In genomic region chr3:31152108-31152507, GRCm38 (mm10) we compare ENCODE assay signal across 17 mouse cellular contexts. TPM values are rescaled to one million over a fixed set of nuclear protein-coding genes. Genes with fewer than 3 reads are reported as not detected.
DNase-seq lines count a peak whose midpoint lies in the region; ATAC-seq and TF ChIP-seq lines count a peak whose summit lies in the region.
"Had no signal": no experiment of that assay in that cellular context is flagged by ENCODE, and none has a peak within 500 bp of the region (broad histone marks: within the 10 kb centered on the region; RNA-seq: fewer than 3 reads in every experiment).

No protein-coding gene starts in this region.

- H3K27me3 ChIP-seq in kidney, postnatal 0 days (ENCODE audit: insufficient read depth, low read length), result 0 out of 2 replicates have a peak, but pooled peaks cover 3% of the 10 kb centered on the region
- peaks cover 10% of the 10 kb centered on the region for H3K27me3 ChIP-seq in embryonic facial prominence, embryonic 14.5 days (replicated peaks; ENCODE audit: control insufficient read depth, insufficient read depth, low read length)

- 22% methylated on average over 6 of the region's 6 CpGs for WGBS in kidney, postnatal 0 days
- WGBS in embryonic facial prominence, embryonic 14.5 days, result 41% methylated on average over 6 of the region's 6 CpGs

- no peak for ATAC-seq in kidney, postnatal 0 days (replicated peaks; ENCODE audit: low FRiP score, low read depth)
- ATAC-seq in embryonic facial prominence, embryonic 14.5 days (ENCODE audit: low read depth), result peak; percentile 38; the same call in 1 of the 2 replicates
- ATAC-seq: intestine, postnatal 0 days had no signal

- H3K4me2 ChIP-seq in kidney, postnatal 0 days (ENCODE audit: low read length), result peak overlapping the region; percentile 6; the same call in 1 of the 2 replicates
- peak overlapping the region; percentile 65; the same call in 1 of the 2 replicates for H3K4me2 ChIP-seq in embryonic facial prominence, embryonic 14.5 days (ENCODE audit: low read depth, low read length)
- H3K4me2 ChIP-seq: hindbrain, embryonic 12.5 days; stomach, embryonic 15.5 days had no signal

- H3K4me3 ChIP-seq in kidney, postnatal 0 days (replicated peaks; ENCODE audit: low read depth, low read length), result no peak overlapping the region
- H3K4me3 ChIP-seq in embryonic facial prominence, embryonic 14.5 days (ENCODE audit: low read depth, low read length), result no peak overlapping the region
- H3K4me3 ChIP-seq: forebrain, embryonic 10.5 days; hindbrain, embryonic 12.5 days; limb, embryonic 13.5 days; midbrain, embryonic 10.5 days; stomach, embryonic 15.5 days had no signal

- intact Hi-C loops in gastrocnemius, postnatal 14 days (cut with DNase I; ENCODE audit: low total_unique reads), result no loop called here

- no peaks in the 10 kb centered on the region for H3K36me3 ChIP-seq in kidney, postnatal 0 days (ENCODE audit: insufficient read depth, low read length)
- H3K36me3 ChIP-seq in embryonic facial prominence, embryonic 14.5 days (ENCODE audit: control insufficient read depth, insufficient read depth, low read length), result no peaks in the 10 kb centered on the region
- H3K36me3 ChIP-seq: forebrain, embryonic 10.5 days; hindbrain, embryonic 12.5 days; limb, embryonic 13.5 days; midbrain, embryonic 10.5 days; stomach, embryonic 15.5 days had no signal

- H3K9ac ChIP-seq in kidney, postnatal 0 days (ENCODE audit: low read depth, low read length), result no peak overlapping the region
- H3K9ac ChIP-seq in embryonic facial prominence, embryonic 14.5 days (ENCODE audit: low read depth, low read length), result no peak overlapping the region
- H3K9ac ChIP-seq: hindbrain, embryonic 12.5 days; limb, embryonic 13.5 days; stomach, embryonic 15.5 days had no signal

- H3K27ac ChIP-seq in kidney, postnatal 0 days, result no peak overlapping the region
- no peak overlapping the region for H3K27ac ChIP-seq in embryonic facial prominence, embryonic 14.5 days (replicated peaks; ENCODE audit: low read depth, low read length)
- H3K27ac ChIP-seq: forebrain, embryonic 10.5 days; hindbrain, embryonic 12.5 days; limb, embryonic 13.5 days; midbrain, embryonic 10.5 days; stomach, embryonic 15.5 days had no signal

- no peak for TF ChIP-seq CTCF in kidney, postnatal 0 days (IDR thresholded peaks at IDR 0.05; ENCODE audit: low read depth)

- H3K9me3 ChIP-seq in kidney, postnatal 0 days (replicated peaks; ENCODE audit: low read length), result no peaks in the 10 kb centered on the region
- H3K9me3 ChIP-seq in embryonic facial prominence, embryonic 14.5 days (ENCODE audit: control insufficient read depth, low read length), result no peaks in the 10 kb centered on the region
- H3K9me3 ChIP-seq: forebrain, embryonic 10.5 days; hindbrain, embryonic 12.5 days; limb, embryonic 13.5 days; midbrain, embryonic 10.5 days; stomach, embryonic 15.5 days had no signal

- H3K4me1 ChIP-seq in kidney, postnatal 0 days (replicated peaks; ENCODE audit: insufficient read depth, low read length), result peaks cover 5% of the 10 kb centered on the region
- H3K4me1 ChIP-seq in embryonic facial prominence, embryonic 14.5 days (ENCODE audit: control insufficient read depth, insufficient read depth, low read length), result peaks cover 21% of the 10 kb centered on the region

- no peak for DNase-seq in kidney, postnatal 0 days (ENCODE audit: low spot score)
- no peak for DNase-seq in kidney, adult 9 months
- peak; percentile 61 for DNase-seq in ovary, postnatal 36 days (ENCODE audit: low spot score)
- DNase-seq in ovary, postnatal 14 days (ENCODE audit: low spot score), result no peak
- peak; percentile 39 for DNase-seq in embryonic facial prominence, embryonic 14.5 days (ENCODE audit: low spot score)
- peak; percentile 84 for DNase-seq in testis, postnatal 14 days (ENCODE audit: low spot score)
- no peak for DNase-seq in gastrocnemius, postnatal 14 days
- DNase-seq: cerebellum, adult 11 months; embryo, embryonic 11 days; heart, adult 11 months; thymus, postnatal 36 days had no signal

RNA-seq across cellular contexts. Expression of gene Cldn11, which starts 2.4 kb away (rescaled TPM):
- polyA plus RNA-seq in kidney, postnatal 0 days (2015; fragmentation: Nextera tagmentation; extraction: Ambion mirVana), result 61.6 and 67.6 TPM in 2 replicates
- polyA plus RNA-seq in embryonic facial prominence, embryonic 14.5 days (2014; fragmentation: Nextera tagmentation; extraction: Ambion mirVana), result 59.9 and 65.7 TPM in 2 replicates
- total RNA-seq in gastrocnemius, postnatal 14 days (2021), result under 1 TPM; 0.58 to 0.78 TPM

RNA-seq across cellular contexts. Expression of gene Skil, which starts 57.2 kb away (rescaled TPM):
- polyA plus RNA-seq in kidney, postnatal 0 days (2015; fragmentation: Nextera tagmentation; extraction: Ambion mirVana), result 20.7 and 21.2 TPM in 2 replicates
- 20.8 and 21.1 TPM in 2 replicates for polyA plus RNA-seq in embryonic facial prominence, embryonic 14.5 days (2014; fragmentation: Nextera tagmentation; extraction: Ambion mirVana)
- total RNA-seq in gastrocnemius, postnatal 14 days (2021), result 10 to 100 TPM; 12.7 TPM

Comparison
In these comparisons a context has a peak if more than half of its experiments do, and no peak if none do; other contexts are left out.
1. DNase-seq: peak in ovary, postnatal 36 days (single experiment), embryonic facial prominence, embryonic 14.5 days (single experiment) and testis, postnatal 14 days (single experiment); none in kidney, postnatal 0 days (single experiment), kidney, adult 9 months (single experiment), ovary, postnatal 14 days (single experiment) and gastrocnemius, postnatal 14 days (single experiment).